ENCODE assay signal across 8 mouse cellular contexts in genomic region chr9:37552536-37553293, GRCm38 (mm10). TPM values are rescaled to one million over a fixed set of nuclear protein-coding genes. Genes with fewer than 3 reads are reported as not detected.
A peak's percentile ranks its signal among the peaks of the same experiment; 100 is the strongest.
DNase-seq lines count a peak whose midpoint lies in the region; ATAC-seq and TF ChIP-seq lines count a peak whose summit lies in the region.

Nrgn (minus strand) TSS chr9:37552904.

- no peaks in the 10 kb centered on the region for H3K36me3 ChIP-seq in heart, embryonic 13.5 days
- no peaks in the 10 kb centered on the region for H3K36me3 ChIP-seq in kidney, postnatal 0 days (ENCODE audit: insufficient read depth, low read length)
- H3K36me3 ChIP-seq in liver, embryonic 11.5 days (ENCODE audit: control insufficient read depth, insufficient read depth, low read length), result no peaks in the 10 kb centered on the region

- no peak within 1 kb of the TSS for H3K27ac ChIP-seq in heart, embryonic 13.5 days (replicated peaks)
- H3K27ac ChIP-seq in kidney, postnatal 0 days, result no peak within 1 kb of the TSS
- H3K27ac ChIP-seq in liver, embryonic 11.5 days (ENCODE audit: low read depth, low read length), result no peak within 1 kb of the TSS

- H3K4me2 ChIP-seq in heart, embryonic 13.5 days, result peak within 1 kb of the TSS; percentile 93
- H3K4me2 ChIP-seq in kidney, postnatal 0 days (ENCODE audit: low read length), result peak within 1 kb of the TSS; percentile 74
- peak within 1 kb of the TSS; percentile 72 for H3K4me2 ChIP-seq in liver, embryonic 11.5 days

- peak; percentile 37 for DNase-seq in 3T3-L1 (ENCODE audit: low read depth, low spot score)
- DNase-seq in adrenal gland, adult 18-20 months (ENCODE audit: low spot score in 2 of 2), result peak; percentile 55 to 63
- peak; percentile 95 for DNase-seq in kidney, postnatal 0 days (ENCODE audit: low spot score)
- peak; percentile 77 for DNase-seq in liver, embryonic 11.5 days (ENCODE audit: low spot score)
- DNase-seq in natural killer cell, adult 2 months (ENCODE audit: low spot score in 2 of 2), result peak; percentile 24 to 26
- peak; percentile 95 for DNase-seq in telencephalon, adult 2 months (ENCODE audit: low read depth, low spot score)

- H3K9ac ChIP-seq in heart, embryonic 13.5 days, result peak within 1 kb of the TSS; percentile 75
- no peak within 1 kb of the TSS; the same call in 1 of the 2 replicates for H3K9ac ChIP-seq in kidney, postnatal 0 days (ENCODE audit: low read depth, low read length)
- H3K9ac ChIP-seq in liver, embryonic 11.5 days (ENCODE audit: low read depth, low read length), result peak within 1 kb of the TSS; percentile 4; the same call in 1 of the 2 replicates

- H3K9me3 ChIP-seq in heart, embryonic 13.5 days, result no peaks in the 10 kb centered on the region
- no peaks in the 10 kb centered on the region for H3K9me3 ChIP-seq in kidney, postnatal 0 days (replicated peaks; ENCODE audit: low read length)
- no peaks in the 10 kb centered on the region for H3K9me3 ChIP-seq in liver, embryonic 11.5 days (ENCODE audit: control insufficient read depth, low read length)

- ATAC-seq in erythroid progenitor cell, adult 5-6 weeks (replicated peaks; ENCODE audit: low FRiP score, poor library complexity, severe bottlenecking), result peak; percentile 88
- ATAC-seq in heart, embryonic 13.5 days (ENCODE audit: extremely low read depth, insufficient number of reproducible peaks, low FRiP score, low TSS enrichment), result peak; percentile 69
- ATAC-seq in kidney, postnatal 0 days (replicated peaks; ENCODE audit: low FRiP score, low read depth), result peak; percentile 92
- peak; percentile 83 for ATAC-seq in liver, embryonic 11.5 days (replicated peaks; ENCODE audit: low FRiP score)

- TF ChIP-seq CTCF in kidney, postnatal 0 days (IDR thresholded peaks at IDR 0.05; ENCODE audit: low read depth), result no peak

- peak within 1 kb of the TSS; percentile 56 for H3K4me3 ChIP-seq in heart, embryonic 13.5 days
- peak within 1 kb of the TSS; percentile 39 for H3K4me3 ChIP-seq in kidney, postnatal 0 days (replicated peaks; ENCODE audit: low read depth, low read length)
- H3K4me3 ChIP-seq in liver, embryonic 11.5 days (ENCODE audit: low read depth, low read length), result peak within 1 kb of the TSS; percentile 47

- peaks cover 25% of the 10 kb centered on the region for H3K4me1 ChIP-seq in heart, embryonic 13.5 days
- H3K4me1 ChIP-seq in kidney, postnatal 0 days (replicated peaks; ENCODE audit: insufficient read depth, low read length), result 0 out of 2 replicates have a peak, but pooled peaks cover 6% of the 10 kb centered on the region
- peaks cover 34% of the 10 kb centered on the region for H3K4me1 ChIP-seq in liver, embryonic 11.5 days (replicated peaks; ENCODE audit: control insufficient read depth, insufficient read depth, low read length)

- 4% methylated on average over 31 of the region's 31 CpGs for WGBS in heart, embryonic 13.5 days
- 6% methylated on average over 31 of the region's 31 CpGs for WGBS in kidney, postnatal 0 days
- 3% methylated on average over 31 of the region's 31 CpGs for WGBS in liver, embryonic 11.5 days

- peaks cover 79% of the 10 kb centered on the region for H3K27me3 ChIP-seq in heart, embryonic 13.5 days (replicated peaks)
- peaks cover 13% of the 10 kb centered on the region for H3K27me3 ChIP-seq in kidney, postnatal 0 days (ENCODE audit: insufficient read depth, low read length)
- H3K27me3 ChIP-seq in liver, embryonic 11.5 days (replicated peaks; ENCODE audit: control insufficient read depth, insufficient read depth, low read length), result peaks cover 27% of the 10 kb centered on the region

RNA-seq across cellular contexts. Expression of gene Nrgn, which starts in this region (rescaled TPM):
- total RNA-seq in adrenal gland, adult 18-20 months (2021), result 1 to 10 TPM; 1.7 to 3.5 TPM
- 1.1 and 3.8 TPM in 2 replicates for total RNA-seq in erythroid progenitor cell, adult 5-6 weeks (2015; ENCODE audit: low replicate concordance)
- 2.3 TPM in 1 of 2 replicates, not detected in the other for total RNA-seq in erythroid progenitor cell, adult 5-6 weeks (2017; ENCODE audit: low replicate concordance)
- polyA plus RNA-seq in heart, embryonic 13.5 days (2015; fragmentation: Nextera tagmentation; extraction: Ambion mirVana), result 5.5 and 5.8 TPM in 2 replicates
- polyA plus RNA-seq in kidney, postnatal 0 days (2015; fragmentation: Nextera tagmentation; extraction: Ambion mirVana), result 3.3 and 3.6 TPM in 2 replicates
- 20.8 and 23.6 TPM in 2 replicates for polyA plus RNA-seq in liver, embryonic 11.5 days (2014; fragmentation: Nextera tagmentation; extraction: Ambion mirVana)

Comparison
In these comparisons a context has a peak if more than half of its experiments do, and no peak if none do; other contexts are left out.
1. DNase-seq: peak in every context shown above with its lines; median percentile 95 in kidney, postnatal 0 days; 95 in telencephalon, adult 2 months; 77 in liver, embryonic 11.5 days; 59 in adrenal gland, adult 18-20 months; 37 in 3T3-L1; 25 in natural killer cell, adult 2 months.